Mouse (Mus musculus): ENCODE data around the gene Arid1b. TPM values are rescaled to one million over a fixed set of nuclear protein-coding genes. Genes with fewer than 3 reads are reported as not detected.
A peak's percentile ranks its signal among the peaks of the same experiment; 100 is the strongest.

Arid1b gene
- polyA plus RNA-seq, 1 experiment: 41.6 TPM

DNA sequence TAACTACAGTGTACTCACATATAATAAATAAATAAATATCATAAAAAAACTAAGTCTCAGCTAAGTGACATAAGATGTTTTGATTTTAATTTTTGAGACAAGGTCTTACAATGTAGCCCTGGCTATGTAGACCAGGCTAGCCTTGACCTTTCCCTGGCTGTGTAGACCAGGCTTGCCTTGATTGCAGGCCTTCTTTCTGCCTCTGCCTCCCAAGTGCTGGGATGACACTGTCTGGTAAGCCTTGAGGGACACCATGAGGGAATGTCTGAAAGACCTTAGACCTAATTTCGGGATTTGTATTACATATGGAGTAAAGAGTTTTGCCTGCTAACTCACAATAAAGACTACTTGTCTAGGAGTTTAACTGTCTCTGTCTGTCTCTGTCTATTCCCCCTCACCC is 214.9 kb downstream of the Arid1b start:
- no peak for DNase-seq (ENCODE audit: low read depth)
- TF ChIP-seq CTCF (IDR thresholded peaks at IDR 0.05; ENCODE audit: borderline replicate concordance, extremely low read depth, insufficient read depth, insufficient read length) (no peak), POLR2A (IDR thresholded peaks at IDR 0.05; ENCODE audit: borderline replicate concordance, extremely low read depth, insufficient read depth, insufficient read length, poor library complexity, severe bottlenecking) (no peak)

- TF ChIP-seq POLR2A (IDR thresholded peaks at IDR 0.05; ENCODE audit: borderline replicate concordance, extremely low read depth, insufficient read depth, insufficient read length, poor library complexity, severe bottlenecking) (no peak), CTCF (IDR thresholded peaks at IDR 0.05; ENCODE audit: borderline replicate concordance, extremely low read depth, insufficient read depth, insufficient read length) (no peak)
- peak; percentile 89 for DNase-seq (ENCODE audit: low read depth)
Observed at GRCm38 (mm10) chr17:5210101-5210727, 216.1 kb downstream of the Arid1b start.

- TF ChIP-seq CTCF (IDR thresholded peaks at IDR 0.05; ENCODE audit: borderline replicate concordance, extremely low read depth, insufficient read depth, insufficient read length): no peak
- no peak for TF ChIP-seq POLR2A (IDR thresholded peaks at IDR 0.05; ENCODE audit: borderline replicate concordance, extremely low read depth, insufficient read depth, insufficient read length, poor library complexity, severe bottlenecking)
- no peak for DNase-seq (ENCODE audit: low read depth)
Observed at GRCm38 (mm10) chr17:5210891-5211290, 216.8 kb downstream of the Arid1b start.

DNA sequence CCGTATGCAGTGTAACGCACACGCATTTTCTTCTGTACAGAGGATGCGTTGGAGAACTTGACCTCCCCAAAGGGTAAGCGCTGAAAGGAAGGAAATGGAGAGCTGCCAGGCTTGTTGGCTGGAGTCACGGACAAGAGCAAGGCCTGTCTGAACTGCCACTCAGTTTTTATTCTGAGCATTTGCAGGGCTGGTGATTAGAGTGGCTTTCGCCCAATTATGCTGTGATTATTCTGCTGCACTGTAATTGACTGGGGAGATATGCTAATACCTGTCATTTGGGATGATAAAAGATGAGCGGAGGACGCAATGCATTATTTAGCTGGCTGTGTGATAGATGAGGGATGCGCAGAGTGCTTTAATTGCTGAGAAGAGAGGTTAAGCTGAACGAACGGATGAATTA is 218.0 kb downstream of the Arid1b start:
- DNase-seq (ENCODE audit: low read depth): peak; percentile 93
- no peak for TF ChIP-seq POLR2A (IDR thresholded peaks at IDR 0.05; ENCODE audit: borderline replicate concordance, extremely low read depth, insufficient read depth, insufficient read length, poor library complexity, severe bottlenecking)
- no peak for TF ChIP-seq CTCF (IDR thresholded peaks at IDR 0.05; ENCODE audit: borderline replicate concordance, extremely low read depth, insufficient read depth, insufficient read length)

DNA sequence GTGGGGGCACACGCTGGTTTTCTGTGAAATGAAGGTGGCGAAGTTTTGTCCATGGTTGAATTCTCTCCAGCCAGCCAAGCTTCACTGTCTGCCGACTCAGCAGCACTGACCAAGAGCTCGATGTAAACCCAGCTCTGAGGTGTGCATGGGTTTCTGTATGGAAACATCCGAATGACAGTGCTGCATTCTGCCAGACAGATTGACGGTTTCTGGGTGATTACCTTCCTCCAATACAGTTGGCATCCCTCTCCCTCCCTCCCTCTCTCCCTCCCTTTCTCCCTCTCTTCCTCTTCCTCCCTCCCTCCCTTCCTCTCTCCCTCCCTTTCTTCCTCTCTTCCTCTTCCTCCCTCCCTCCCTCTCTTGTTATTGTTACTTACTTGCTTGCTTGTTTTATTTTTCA is 219.3 kb downstream of the Arid1b start:
- DNase-seq (ENCODE audit: low read depth): no peak
- TF ChIP-seq POLR2A (IDR thresholded peaks at IDR 0.05; ENCODE audit: borderline replicate concordance, extremely low read depth, insufficient read depth, insufficient read length, poor library complexity, severe bottlenecking) (no peak), CTCF (IDR thresholded peaks at IDR 0.05; ENCODE audit: borderline replicate concordance, extremely low read depth, insufficient read depth, insufficient read length) (no peak)

GRCm38 (mm10) chr17:5215352-5215751 is 221.2 kb downstream of the Arid1b start:
- TF ChIP-seq CTCF (IDR thresholded peaks at IDR 0.05; ENCODE audit: borderline replicate concordance, extremely low read depth, insufficient read depth, insufficient read length): no peak
- TF ChIP-seq POLR2A (IDR thresholded peaks at IDR 0.05; ENCODE audit: borderline replicate concordance, extremely low read depth, insufficient read depth, insufficient read length, poor library complexity, severe bottlenecking): no peak
- DNase-seq (ENCODE audit: low read depth): no peak

- no peak for TF ChIP-seq CTCF (IDR thresholded peaks at IDR 0.05; ENCODE audit: borderline replicate concordance, extremely low read depth, insufficient read depth, insufficient read length)
- TF ChIP-seq POLR2A (IDR thresholded peaks at IDR 0.05; ENCODE audit: borderline replicate concordance, extremely low read depth, insufficient read depth, insufficient read length, poor library complexity, severe bottlenecking): no peak
- DNase-seq (ENCODE audit: low read depth): no peak
Observed at GRCm38 (mm10) chr17:5216965-5217546, 222.9 kb downstream of the Arid1b start.

- TF ChIP-seq POLR2A (IDR thresholded peaks at IDR 0.05; ENCODE audit: borderline replicate concordance, extremely low read depth, insufficient read depth, insufficient read length, poor library complexity, severe bottlenecking) (no peak), CTCF (IDR thresholded peaks at IDR 0.05; ENCODE audit: borderline replicate concordance, extremely low read depth, insufficient read depth, insufficient read length) (peak; percentile 60; the same call in 1 of the 2 replicates)
- peak; percentile 77 for DNase-seq (ENCODE audit: low read depth)
Observed at GRCm38 (mm10) chr17:5217852-5218845, 224.0 kb downstream of the Arid1b start.

- TF ChIP-seq CTCF (IDR thresholded peaks at IDR 0.05; ENCODE audit: borderline replicate concordance, extremely low read depth, insufficient read depth, insufficient read length) (no peak), POLR2A (IDR thresholded peaks at IDR 0.05; ENCODE audit: borderline replicate concordance, extremely low read depth, insufficient read depth, insufficient read length, poor library complexity, severe bottlenecking) (no peak)
- no peak for DNase-seq (ENCODE audit: low read depth)
Observed at GRCm38 (mm10) chr17:5218955-5219557, 224.9 kb downstream of the Arid1b start.

- DNase-seq (ENCODE audit: low read depth): peak; percentile 76
- TF ChIP-seq CTCF (IDR thresholded peaks at IDR 0.05; ENCODE audit: borderline replicate concordance, extremely low read depth, insufficient read depth, insufficient read length) (no peak), POLR2A (IDR thresholded peaks at IDR 0.05; ENCODE audit: borderline replicate concordance, extremely low read depth, insufficient read depth, insufficient read length, poor library complexity, severe bottlenecking) (no peak)
Observed at GRCm38 (mm10) chr17:5221041-5221440, 226.9 kb downstream of the Arid1b start.

- TF ChIP-seq CTCF (IDR thresholded peaks at IDR 0.05; ENCODE audit: borderline replicate concordance, extremely low read depth, insufficient read depth, insufficient read length): no peak
- no peak for TF ChIP-seq POLR2A (IDR thresholded peaks at IDR 0.05; ENCODE audit: borderline replicate concordance, extremely low read depth, insufficient read depth, insufficient read length, poor library complexity, severe bottlenecking)
- DNase-seq (ENCODE audit: low read depth): no peak
Observed at GRCm38 (mm10) chr17:5221558-5221957, 227.4 kb downstream of the Arid1b start.
